Mouse (Mus musculus) forebrain, embryonic 15.5 days (tissue): ENCODE measurements around the gene Chrna1. TPM values are rescaled to one million over a fixed set of nuclear protein-coding genes. Genes with fewer than 3 reads are reported as not detected.

Experiments
- ATAC-seq: fragments of 200-750 bp; cut with Nextera tagmentation; replicated peaks from 2 replicates; pipeline ENCODE4 v1.8.0; 2017; ENCODE audit warnings: mild to moderate bottlenecking, moderate TSS enrichment, moderate library complexity
- H3K27ac ChIP-seq: fragments of 300-500 bp; sonication (generic); replicated peaks from 2 replicates; pipeline ENCODE4 v1.5.1; 2015; ENCODE audit warnings: mild to moderate bottlenecking, inconsistent platforms
- H3K27me3 ChIP-seq: fragments of 300-500 bp; sonication (generic); 2 replicates; pipeline ENCODE4 v1.6.1; 2015; ENCODE audit warnings: inconsistent platforms
- H3K36me3 ChIP-seq: fragments of 300-500 bp; sonication (generic); 2 replicates; pipeline ENCODE4 v1.6.1; 2015; ENCODE audit warnings: mild to moderate bottlenecking, inconsistent platforms
- H3K4me1 ChIP-seq: fragments of 300-500 bp; sonication (generic); 2 replicates; pipeline ENCODE4 v1.6.1; 2015; ENCODE audit warnings: inconsistent platforms
- H3K4me2 ChIP-seq: fragments of 300-500 bp; sonication (generic); replicated peaks from 2 replicates; pipeline ENCODE4 v1.6.1; 2015; ENCODE audit warnings: mild to moderate bottlenecking, inconsistent platforms
- H3K4me3 ChIP-seq: fragments of 300-500 bp; sonication (generic); 2 replicates; pipeline ENCODE4 v1.5.1; 2015; ENCODE audit warnings: mild to moderate bottlenecking, inconsistent platforms
- H3K9ac ChIP-seq: fragments of 300-500 bp; sonication (generic); replicated peaks from 2 replicates; pipeline ENCODE4 v1.6.1; 2015; ENCODE audit warnings: mild to moderate bottlenecking, inconsistent platforms
- H3K9me3 ChIP-seq: fragments of 300-500 bp; sonication (generic); 2 replicates; pipeline ENCODE4 v1.6.1; 2016; ENCODE audit warnings: inconsistent platforms
- WGBS: fragments of 180-500 bp; shearing (Covaris S2); methylation state at CpG from one replicate; pipeline ENCODE4 v1.1.7; 2015; ENCODE audit warnings: mixed read lengths; 5-methylcytosine and 5-hydroxymethylcytosine counted together
- polyA plus RNA-seq: library from polyadenylated mRNA; unstranded; fragments of >200 nt; fragmentation: Nextera tagmentation; extraction: Ambion mirVana; gene quantifications from 2 replicates; pipeline ENCODE4 v1.2.1, GENCODE M21; 2015

Gene Chrna1
- polyA plus RNA-seq, 1 experiment from 2014 or later: 0.11 TPM

- Histone ChIP-seq H3K9me3 (no peaks in the 10 kb centered on the region), H3K27ac (no peak overlapping the region), H3K4me2 (no peak overlapping the region), H3K36me3 (no peaks in the 10 kb centered on the region), H3K9ac (no peak overlapping the region), H3K27me3 (no peaks in the 10 kb centered on the region), H3K4me3 (no peak overlapping the region), H3K4me1 (peaks cover 27% of the 10 kb centered on the region)
- no peak for ATAC-seq
- WGBS: 73% methylated on average over 2 of the region's 2 CpGs
These were observed 8.8 kb upstream of the Chrna1 start for GRCm38 (mm10) chr2:73588951-73589350.

- WGBS: 62% methylated on average over 4 of the region's 4 CpGs
- no peaks in the 10 kb centered on the region for H3K9me3 ChIP-seq
- no peak overlapping the region for H3K9ac ChIP-seq
- H3K4me1 ChIP-seq: peaks cover 27% of the 10 kb centered on the region
- no peak for ATAC-seq
- no peak overlapping the region for H3K4me2 ChIP-seq
- no peaks in the 10 kb centered on the region for H3K27me3 ChIP-seq
- H3K4me3 ChIP-seq: no peak overlapping the region
- H3K36me3 ChIP-seq: no peaks in the 10 kb centered on the region
- no peak overlapping the region for H3K27ac ChIP-seq
These were observed 7.0 kb upstream of the Chrna1 start for GRCm38 (mm10) chr2:73587109-73587506.

GRCm38 (mm10) chr2:73586392-73587108, 6.4 kb upstream of the Chrna1 start:
- H3K9me3 ChIP-seq: no peaks in the 10 kb centered on the region
- no peaks in the 10 kb centered on the region for H3K36me3 ChIP-seq
- no peak overlapping the region for H3K9ac ChIP-seq
- WGBS: 44% methylated on average over 10 of the region's 10 CpGs
- peaks cover 27% of the 10 kb centered on the region for H3K4me1 ChIP-seq
- H3K4me3 ChIP-seq: no peak overlapping the region
- H3K27ac ChIP-seq: no peak overlapping the region
- H3K4me2 ChIP-seq: no peak overlapping the region
- no peaks in the 10 kb centered on the region for H3K27me3 ChIP-seq
- no peak for ATAC-seq

GRCm38 (mm10) chr2:73585347-73585831, 5.3 kb upstream of the Chrna1 start:
- Histone ChIP-seq H3K4me1 (peaks cover 25% of the 10 kb centered on the region), H3K27me3 (no peaks in the 10 kb centered on the region), H3K27ac (no peak overlapping the region), H3K4me3 (peak overlapping the region; percentile 41), H3K9ac (peak overlapping the region; percentile 28), H3K36me3 (no peaks in the 10 kb centered on the region), H3K4me2 (peak overlapping the region; percentile 61), H3K9me3 (no peaks in the 10 kb centered on the region)
- ATAC-seq: peak; percentile 57; the same call in 1 of the 2 replicates
- WGBS: 13% methylated on average over 12 of the region's 12 CpGs

GRCm38 (mm10) chr2:73584645-73585346, 4.7 kb upstream of the Chrna1 start:
- peak overlapping the region; percentile 41 for H3K4me3 ChIP-seq
- no peaks in the 10 kb centered on the region for H3K9me3 ChIP-seq
- ATAC-seq: peak; percentile 84

GRCm38 (mm10) chr2:73580720-73581119, 582 bp upstream of the Chrna1 start:
- H3K4me2 ChIP-seq: no peak overlapping the region
- no peak for ATAC-seq
- no peak overlapping the region for H3K9ac ChIP-seq
- H3K27ac ChIP-seq: no peak overlapping the region
- whole genome bisulfite sequencing: 85% methylated on average over 5 of the region's 5 CpGs
- no peaks in the 10 kb centered on the region for H3K27me3 ChIP-seq
- H3K4me3 ChIP-seq: no peak overlapping the region
- H3K9me3 ChIP-seq: no peaks in the 10 kb centered on the region
- no peaks in the 10 kb centered on the region for H3K36me3 ChIP-seq
- H3K4me1 ChIP-seq: peaks cover 14% of the 10 kb centered on the region

More at GRCm38 (mm10) chr2:73584645-73585346, 4.7 kb upstream of the Chrna1 start:
- H3K9ac ChIP-seq: peak overlapping the region; percentile 28
- H3K4me1 ChIP-seq: peaks cover 20% of the 10 kb centered on the region
- peak overlapping the region; percentile 61 for H3K4me2 ChIP-seq
- H3K27me3 ChIP-seq: no peaks in the 10 kb centered on the region
- H3K27ac ChIP-seq: no peak overlapping the region
- WGBS: 3% methylated on average over 16 of the region's 18 CpGs
- H3K36me3 ChIP-seq: no peaks in the 10 kb centered on the region

- H3K27me3 ChIP-seq: no peaks in the 10 kb centered on the region
- no peak overlapping the region for H3K27ac ChIP-seq
- no peaks in the 10 kb centered on the region for H3K36me3 ChIP-seq
- no peak for ATAC-seq
- no peaks in the 10 kb centered on the region for H3K4me1 ChIP-seq
- no peak overlapping the region for H3K4me2 ChIP-seq
- H3K9me3 ChIP-seq: no peaks in the 10 kb centered on the region
- no peak overlapping the region for H3K4me3 ChIP-seq
- no peak overlapping the region for H3K9ac ChIP-seq
- 76% methylated on average over 5 of the region's 5 CpGs for WGBS
These were observed 970 bp downstream of the Chrna1 start for GRCm38 (mm10) chr2:73579168-73579567.

- H3K27me3 ChIP-seq: no peaks in the 10 kb centered on the region
- H3K9ac ChIP-seq: no peak overlapping the region
- H3K9me3 ChIP-seq: no peaks in the 10 kb centered on the region
- no peaks in the 10 kb centered on the region for H3K36me3 ChIP-seq
- no peak for ATAC-seq
- H3K4me3 ChIP-seq: no peak overlapping the region
- H3K27ac ChIP-seq: no peak overlapping the region
- no peak overlapping the region for H3K4me2 ChIP-seq
- H3K4me1 ChIP-seq: peaks cover 16% of the 10 kb centered on the region
- 94% methylated on average over 6 of the region's 6 CpGs for WGBS
These were observed 5.7 kb downstream of the Chrna1 start for GRCm38 (mm10) chr2:73574418-73574817.

GRCm38 (mm10) chr2:73573556-73573955, 6.6 kb downstream of the Chrna1 start:
- peak overlapping the region; percentile 90 for H3K27ac ChIP-seq

GRCm38 (mm10) chr2:73572539-73573372, 7.4 kb downstream of the Chrna1 start:
- Histone ChIP-seq H3K4me2 (peak overlapping the region; percentile 44), H3K27ac (peak overlapping the region; percentile 90), H3K27me3 (0 out of 2 replicates have a peak, but pooled peaks cover 3% of the 10 kb centered on the region), H3K36me3 (no peaks in the 10 kb centered on the region), H3K4me3 (peak overlapping the region; percentile 34), H3K9ac (peak overlapping the region; percentile 17; the same call in 1 of the 2 replicates), H3K9me3 (no peaks in the 10 kb centered on the region), H3K4me1 (peaks cover 16% of the 10 kb centered on the region)
- WGBS: 14% methylated on average over 23 of the region's 23 CpGs
- ATAC-seq: peak; percentile 97

More at GRCm38 (mm10) chr2:73573556-73573955, 6.6 kb downstream of the Chrna1 start:
- peaks cover 16% of the 10 kb centered on the region for H3K4me1 ChIP-seq
- no peak overlapping the region for H3K4me2 ChIP-seq
- 87% methylated on average over 4 of the region's 4 CpGs for WGBS
- no peaks in the 10 kb centered on the region for H3K9me3 ChIP-seq
- no peak overlapping the region for H3K9ac ChIP-seq
- H3K36me3 ChIP-seq: no peaks in the 10 kb centered on the region
- no peaks in the 10 kb centered on the region for H3K27me3 ChIP-seq
- no peak overlapping the region for H3K4me3 ChIP-seq
- no peak for ATAC-seq

- H3K27me3 ChIP-seq: 0 out of 2 replicates have a peak, but pooled peaks cover 3% of the 10 kb centered on the region
- peaks cover 16% of the 10 kb centered on the region for H3K4me1 ChIP-seq
- no peaks in the 10 kb centered on the region for H3K9me3 ChIP-seq
- H3K9ac ChIP-seq: no peak overlapping the region
- H3K36me3 ChIP-seq: no peaks in the 10 kb centered on the region
- ATAC-seq: peak; percentile 4; the same call in 1 of the 2 replicates
- WGBS: 77% methylated on average over 6 of the region's 6 CpGs
- H3K4me3 ChIP-seq: no peak overlapping the region
- no peak overlapping the region for H3K4me2 ChIP-seq
- peak overlapping the region; percentile 60; the same call in 1 of the 2 replicates for H3K27ac ChIP-seq
These were observed 8.2 kb downstream of the Chrna1 start for GRCm38 (mm10) chr2:73571901-73572300.
